Mouse (Mus musculus) kidney, adult 2 months (tissue): ENCODE results near the gene Exoc7.

ENCODE experiments used
- CTCF ChIP-seq: fragments of 200-500 bp; conservative IDR thresholded peaks from 2 replicates; pipeline ENCODE4 v1.5.1; 2011; ENCODE audit warnings: low read depth, mild to moderate bottlenecking, control low read depth, low read length, moderate library complexity, mixed read lengths; ENCODE audit not compliant: insufficient read depth, insufficient read length
- POLR2A ChIP-seq: fragments of 200-500 bp; IDR thresholded peaks from one replicate; pipeline ENCODE4 v1.6.1; 2011; ENCODE audit warnings: low read depth, low read length, control low read depth

DNA sequence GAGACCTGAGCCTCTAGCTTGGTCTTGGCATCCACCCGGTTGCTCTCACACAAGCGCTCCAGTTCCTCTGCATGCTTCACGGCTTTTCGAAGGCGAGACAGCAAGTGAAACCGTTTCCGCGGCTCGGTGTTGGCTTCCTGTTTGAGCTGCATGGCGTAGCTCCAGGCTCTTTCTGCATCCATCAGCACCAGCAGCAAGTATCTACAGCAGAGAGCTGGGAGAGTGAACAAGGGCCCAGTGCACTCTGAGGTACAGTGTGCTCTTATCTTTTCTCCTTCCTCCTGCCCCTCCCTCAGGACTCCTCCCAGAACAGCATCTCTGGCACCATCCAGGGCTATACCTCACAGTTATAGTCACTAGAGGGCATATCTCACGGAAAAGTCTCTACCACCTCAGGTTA, 41.7 kb downstream of the Exoc7 start:
- TF ChIP-seq CTCF (no peak), POLR2A (no peak)
